Mouse (Mus musculus) mouse embryonic stem cell (cell line): ENCODE measurements at regions not wholly inside any gene's neighbourhood (a gene's known extent, or its start where the extent isn't known, plus 50 kb on each side); places are given as distances from the start of the nearest gene placed in this dataset.

Experiments
- in situ Hi-C, 2 experiments: fragments of 300-500 bp; cut with MboI; formaldehyde crosslinking; loops; 1 replicate in 1 of 2; 3 replicates in 1 of 2; pipeline ENCODE4 v1.14.3; 2019 to 2020; ENCODE audit warnings: low sequenced_read_pairs in 2 of 2, low pct_unique_long_range_greater_than_20kb in 1 of 2, mixed read lengths in 1 of 2; ENCODE audit not compliant: unreplicated experiment in 1 of 2

DNA sequence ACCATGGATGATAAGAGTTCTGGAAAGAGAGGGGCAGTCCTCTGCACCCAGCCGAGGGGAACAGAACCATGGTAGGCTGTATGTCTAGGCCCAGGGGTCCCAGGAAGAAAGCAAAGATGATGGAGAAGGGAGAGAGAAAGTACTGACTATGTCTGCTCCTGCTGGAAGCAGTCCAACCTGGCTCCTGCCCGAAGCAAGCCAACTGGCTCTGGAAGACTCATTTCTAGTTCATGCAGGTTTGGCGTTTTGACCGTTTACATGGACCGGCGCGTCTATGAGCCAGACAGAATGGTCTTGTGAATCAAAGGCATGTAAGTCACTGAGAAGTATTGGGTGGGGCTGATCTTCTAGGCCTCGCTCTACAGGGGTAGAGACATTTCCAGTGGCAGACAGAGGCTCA, 385.6 kb downstream of the Zfp536 start:
- in situ Hi-C loops, result loop anchor here in 1 of 2 experiments (25.0 kb wide), 1 partner anchor 499 kb away; no protein-coding TSS in a partner anchor

DNA sequence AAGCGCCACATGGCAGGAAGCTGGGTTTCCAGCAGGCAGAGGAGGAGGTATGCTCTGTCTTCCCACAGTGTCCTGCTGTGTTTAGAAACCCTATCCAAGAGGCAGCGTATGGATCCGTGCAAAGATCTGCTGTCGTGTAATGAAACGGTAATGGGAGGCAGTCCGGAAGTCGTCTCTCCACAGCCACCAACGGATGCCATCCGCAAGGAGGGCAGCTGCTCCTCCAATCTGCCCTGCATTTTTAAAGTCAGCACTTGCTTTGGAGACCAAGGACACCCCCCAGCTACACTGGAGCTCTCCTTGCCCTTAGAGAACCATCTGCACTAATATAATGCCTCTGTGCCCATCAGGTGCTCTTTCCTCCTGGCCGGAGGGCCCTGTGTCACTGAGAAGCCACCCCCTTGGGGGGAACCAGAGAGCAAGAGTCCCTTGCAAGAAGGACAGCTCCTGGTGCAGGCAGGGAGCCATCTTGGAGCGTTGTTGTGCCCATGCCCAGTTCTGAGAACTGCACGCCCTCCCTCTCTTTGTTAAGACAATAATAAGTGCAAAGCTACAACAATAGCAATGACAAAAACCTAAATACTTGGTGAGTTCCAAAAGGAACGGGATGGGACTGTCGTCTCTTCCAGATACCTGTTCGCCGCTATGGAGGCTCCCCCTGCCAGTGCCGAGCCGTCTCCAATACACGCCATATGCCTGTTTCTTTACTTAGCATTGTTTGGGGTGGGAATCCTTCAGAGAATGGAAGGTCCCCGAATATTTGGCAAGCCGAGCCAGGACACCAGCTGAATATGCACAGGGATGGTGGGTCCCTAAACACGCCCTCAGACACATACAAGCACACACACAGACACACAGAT, 384.4 kb downstream of the Zfp536 start:
- in situ Hi-C loops, result loop anchor here in 1 of 2 experiments (25.0 kb wide), 1 partner anchor 498 kb away; no protein-coding TSS in a partner anchor

GRCm38 (mm10) chr7:37389703-37390087, 383.7 kb downstream of the Zfp536 start:
- in situ Hi-C loops, result loop anchor here in 1 of 2 experiments (25.0 kb wide), 1 partner anchor 498 kb away; no protein-coding TSS in a partner anchor

DNA sequence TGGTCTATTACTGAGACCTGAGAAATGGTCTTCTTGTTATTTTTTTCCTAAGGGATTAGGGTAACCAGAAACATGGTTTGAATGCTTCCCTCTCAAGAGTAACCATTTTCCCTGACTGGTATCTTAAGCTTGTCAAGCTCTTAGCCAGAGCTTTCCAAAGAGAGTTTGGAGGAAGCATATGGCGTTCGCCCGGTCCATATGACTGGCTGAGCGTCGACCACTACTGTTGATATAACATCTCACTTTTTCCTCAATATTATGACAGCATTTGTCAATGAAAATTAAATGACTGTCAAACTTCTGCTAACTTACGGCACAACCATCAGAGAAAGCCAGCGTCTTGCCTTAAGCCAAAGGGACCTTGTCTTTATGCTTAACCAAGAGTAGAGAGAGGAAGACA, 383.2 kb downstream of the Zfp536 start:
- in situ Hi-C loops, result loop anchor here in 1 of 2 experiments (25.0 kb wide), 1 partner anchor 497 kb away; no protein-coding TSS in a partner anchor

DNA sequence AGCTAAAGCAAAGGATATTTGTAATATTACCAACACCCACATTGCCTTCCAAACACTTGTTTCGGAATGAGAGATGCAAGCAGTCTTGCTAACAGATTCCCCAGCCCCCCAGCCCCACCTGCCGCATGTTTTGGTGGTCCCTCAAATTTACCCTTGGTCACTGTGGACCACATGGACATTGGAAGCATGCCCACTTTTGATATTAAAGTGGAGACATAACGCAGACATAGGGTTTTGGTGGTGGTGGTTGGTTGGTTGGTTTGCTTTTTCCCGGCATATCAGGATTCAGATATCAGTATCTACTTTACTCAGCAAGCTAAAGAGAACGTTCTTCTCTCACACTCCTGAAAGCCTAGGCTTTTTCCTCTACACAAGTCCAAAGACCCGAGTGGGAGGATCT, 381.3 kb downstream of the Zfp536 start:
- in situ Hi-C loops, result loop anchor here in 1 of 2 experiments (25.0 kb wide), 1 partner anchor 495 kb away; no protein-coding TSS in a partner anchor

DNA sequence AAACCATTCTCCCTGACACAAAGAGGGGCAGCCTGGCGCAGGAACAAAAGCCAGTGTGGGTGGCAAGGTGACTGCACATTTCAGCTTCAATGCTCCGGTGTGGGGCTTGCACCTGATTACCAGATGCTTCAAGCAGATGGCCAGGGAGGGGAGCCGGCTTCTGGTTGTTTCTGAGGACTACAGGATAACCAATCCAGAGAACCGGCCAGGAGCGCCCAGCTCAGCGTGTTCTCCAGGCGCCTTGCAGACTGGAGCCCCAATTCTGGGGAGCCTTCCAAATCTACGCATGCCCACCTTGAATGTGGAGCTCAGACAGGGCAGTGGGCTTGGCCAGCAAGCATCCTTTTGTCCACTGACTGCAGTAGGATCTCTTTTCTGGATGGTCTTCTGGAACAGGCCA, 380.8 kb downstream of the Zfp536 start:
- in situ Hi-C loops, result loop anchor here in 1 of 2 experiments (25.0 kb wide), 1 partner anchor 495 kb away; no protein-coding TSS in a partner anchor

- in situ Hi-C loops, result loop anchor here in 1 of 2 experiments (25.0 kb wide), 1 partner anchor 494 kb away; no protein-coding TSS in a partner anchor
Observed at GRCm38 (mm10) chr7:37393071-37393470, 380.4 kb downstream of the Zfp536 start.

- in situ Hi-C loops, result loop anchor here in 1 of 2 experiments (25.0 kb wide), 1 partner anchor 492 kb away; no protein-coding TSS in a partner anchor
Observed at GRCm38 (mm10) chr7:37394965-37395426, 378.4 kb downstream of the Zfp536 start.

GRCm38 (mm10) chr7:37395881-37396513, 377.4 kb downstream of the Zfp536 start:
- in situ Hi-C loops, result loop anchor here in 1 of 2 experiments (25.0 kb wide), 1 partner anchor 491 kb away; no protein-coding TSS in a partner anchor

DNA sequence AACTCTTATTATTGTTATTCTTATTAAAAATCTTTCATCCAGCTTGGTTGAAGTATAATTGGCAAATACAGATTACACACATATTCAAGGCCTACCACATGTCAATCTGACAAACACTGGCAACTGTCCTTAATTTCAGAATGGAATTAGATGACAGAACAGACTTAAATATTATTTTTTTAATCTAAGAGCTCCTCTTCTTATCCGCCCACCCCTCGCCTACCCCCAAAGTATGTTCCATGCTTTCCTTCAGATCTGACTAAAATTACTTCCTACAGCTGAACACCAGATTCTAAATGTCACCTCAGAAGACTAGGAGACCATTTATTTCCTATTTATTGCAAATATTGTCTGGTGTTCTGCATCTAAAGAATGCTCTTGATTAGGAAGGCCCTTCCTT, 370.0 kb downstream of the Zfp536 start:
- in situ Hi-C loops, result no loop called here

GRCm38 (mm10) chr7:37413350-37413749, 360.1 kb downstream of the Zfp536 start:
- in situ Hi-C loops, result no loop called here

DNA sequence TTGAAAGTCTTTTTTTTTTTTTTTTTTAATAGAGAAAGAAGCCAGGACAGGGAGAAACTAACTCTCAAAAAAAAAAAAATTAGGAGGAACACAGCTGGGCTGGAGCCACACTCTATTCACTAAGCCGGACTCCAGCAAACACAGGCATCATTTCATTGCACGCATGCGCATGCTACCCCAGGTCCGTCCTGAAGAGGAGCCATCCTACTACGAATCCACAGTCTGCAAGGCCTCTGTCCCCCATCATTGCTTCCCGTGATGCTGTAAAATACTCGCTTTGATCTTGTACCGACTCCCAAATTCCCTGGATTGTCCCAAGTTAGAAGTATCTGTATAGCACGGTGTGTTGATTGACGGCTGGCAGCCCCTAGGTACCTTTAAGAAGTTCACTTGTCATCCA, 351.7 kb downstream of the Zfp536 start:
- in situ Hi-C loops, result no loop called here
